Mouse (Mus musculus): ENCODE results near the gene Dthd1.

GRCm38 (mm10) chr5:62842955-62843730, 29.5 kb downstream of the Dthd1 start:
- TF ChIP-seq CTCF (IDR thresholded peaks at IDR 0.05; ENCODE audit: borderline replicate concordance, insufficient read depth, low read length) (no peak), POLR2A (IDR thresholded peaks at IDR 0.05; ENCODE audit: low read depth, low read length) (no peak)

Measured in embryonic fibroblast, embryonic 13.5 days (primary cell).